Mouse (Mus musculus) stomach, embryonic 14.5 days (tissue): ENCODE measurements around the gene Plekhh2. TPM values are rescaled to one million over a fixed set of nuclear protein-coding genes. Genes with fewer than 3 reads are reported as not detected.

ENCODE experiments used
- ATAC-seq: fragments of 200-750 bp; cut with Nextera tagmentation; 2 replicates; pipeline ENCODE4 v1.8.0; 2017; ENCODE audit warnings: low read depth, moderate TSS enrichment; ENCODE audit not compliant: insufficient number of reproducible peaks, insufficient read depth, low FRiP score
- H3K27ac ChIP-seq: fragments of 300-500 bp; sonication (generic); 2 replicates; pipeline ENCODE4 v1.5.1; 2014; ENCODE audit warnings: mild to moderate bottlenecking, low read length, moderate library complexity, mixed read lengths
- H3K27me3 ChIP-seq: fragments of 300-500 bp; sonication (generic); 2 replicates; pipeline ENCODE4 v1.6.1; 2014; ENCODE audit warnings: low read length, control low read depth, mixed read lengths; ENCODE audit not compliant: control insufficient read depth, insufficient read depth
- H3K36me3 ChIP-seq: fragments of 300-500 bp; sonication (generic); 2 replicates; pipeline ENCODE4 v1.6.1; 2014; ENCODE audit warnings: mild to moderate bottlenecking, control low read depth, low read length, moderate library complexity, mixed read lengths; ENCODE audit not compliant: control insufficient read depth, insufficient read depth
- H3K4me1 ChIP-seq: fragments of 300-500 bp; sonication (generic); 2 replicates; pipeline ENCODE4 v1.6.1; 2014; ENCODE audit warnings: low read length, control low read depth, mixed read lengths; ENCODE audit not compliant: control insufficient read depth, insufficient read depth
- H3K4me2 ChIP-seq: fragments of 300-500 bp; sonication (generic); replicated peaks from 2 replicates; pipeline ENCODE4 v1.6.1; 2014; ENCODE audit warnings: low read depth, low read length, control low read depth
- H3K4me3 ChIP-seq: fragments of 300-500 bp; sonication (generic); 2 replicates; pipeline ENCODE4 v1.5.1; 2014; ENCODE audit warnings: low read depth, low read length, control low read depth
- H3K9ac ChIP-seq: fragments of 300-500 bp; sonication (generic); replicated peaks from 2 replicates; pipeline ENCODE4 v1.6.1; 2014; ENCODE audit warnings: low read depth, mild to moderate bottlenecking, control low read depth, low read length, moderate library complexity, mixed read lengths
- H3K9me3 ChIP-seq: fragments of 300-500 bp; sonication (generic); 2 replicates; pipeline ENCODE4 v1.6.1; 2016; ENCODE audit warnings: low read depth, low read length, control low read depth; ENCODE audit not compliant: control insufficient read depth
- WGBS: fragments of 180-500 bp; shearing (Covaris S2); extraction: QIAGEN DNeasy Blood & Tissue Kit; methylation state at CpG from one replicate; pipeline ENCODE4 v1.1.7; 2014; 5-methylcytosine and 5-hydroxymethylcytosine counted together
- polyA plus RNA-seq: library from polyadenylated mRNA; unstranded; fragments of >200 nt; fragmentation: Nextera tagmentation; extraction: Ambion mirVana; gene quantifications from 2 replicates; pipeline ENCODE4 v1.2.1, GENCODE M21; 2014

Gene Plekhh2
- polyA plus RNA-seq, 1 experiment from 2014 or later: 16.2 TPM

- H3K4me2 ChIP-seq: no peak overlapping the region
- peaks cover 12% of the 10 kb centered on the region for H3K4me1 ChIP-seq
- H3K27ac ChIP-seq: no peak overlapping the region
- no peak overlapping the region for H3K9ac ChIP-seq
- WGBS: 61% methylated on average over 2 of the region's 2 CpGs
- H3K9me3 ChIP-seq: no peaks in the 10 kb centered on the region
- H3K27me3 ChIP-seq: no peaks in the 10 kb centered on the region
- no peaks in the 10 kb centered on the region for H3K36me3 ChIP-seq
- H3K4me3 ChIP-seq: no peak overlapping the region
- no peak for ATAC-seq
Measured at GRCm38 (mm10) chr17:84646477-84646876, 134.8 kb downstream of the Plekhh2 start.

GRCm38 (mm10) chr17:84647630-84648029 lies 135.9 kb downstream of the Plekhh2 start:
- Histone ChIP-seq H3K9ac (no peak overlapping the region), H3K4me1 (peaks cover 12% of the 10 kb centered on the region), H3K4me2 (no peak overlapping the region)

GRCm38 (mm10) chr17:84650302-84651017 lies 138.8 kb downstream of the Plekhh2 start:
- H3K36me3 ChIP-seq: no peaks in the 10 kb centered on the region; the same call in 1 of the 2 replicates
- H3K27ac ChIP-seq: no peak overlapping the region
- 0 out of 2 replicates have a peak, but pooled peaks cover 5% of the 10 kb centered on the region for H3K4me1 ChIP-seq
- H3K9ac ChIP-seq: no peak overlapping the region
- H3K4me3 ChIP-seq: no peak overlapping the region
- H3K9me3 ChIP-seq: no peaks in the 10 kb centered on the region
- ATAC-seq: no peak
- H3K4me2 ChIP-seq: no peak overlapping the region
- H3K27me3 ChIP-seq: no peaks in the 10 kb centered on the region
- WGBS: 76% methylated on average over 9 of the region's 9 CpGs

More at GRCm38 (mm10) chr17:84647630-84648029, 135.9 kb downstream of the Plekhh2 start:
- H3K27me3 ChIP-seq: no peaks in the 10 kb centered on the region
- no peak overlapping the region for H3K27ac ChIP-seq
- 72% methylated on average over 4 of the region's 4 CpGs for WGBS
- H3K36me3 ChIP-seq: no peaks in the 10 kb centered on the region; the same call in 1 of the 2 replicates
- no peak overlapping the region for H3K4me3 ChIP-seq
- H3K9me3 ChIP-seq: no peaks in the 10 kb centered on the region
- ATAC-seq: no peak

- H3K4me2 ChIP-seq: no peak overlapping the region
- 85% methylated on average over 9 of the region's 9 CpGs for WGBS
- no peak for ATAC-seq
- H3K9ac ChIP-seq: no peak overlapping the region
- H3K4me3 ChIP-seq: no peak overlapping the region
- H3K27ac ChIP-seq: no peak overlapping the region
- H3K4me1 ChIP-seq: peaks cover 8% of the 10 kb centered on the region; the same call in 1 of the 2 replicates
- no peaks in the 10 kb centered on the region for H3K9me3 ChIP-seq
- no peaks in the 10 kb centered on the region; the same call in 1 of the 2 replicates for H3K36me3 ChIP-seq
- H3K27me3 ChIP-seq: no peaks in the 10 kb centered on the region
Measured at GRCm38 (mm10) chr17:84653544-84653943, 141.8 kb downstream of the Plekhh2 start.

- no peak overlapping the region for H3K9ac ChIP-seq
- H3K27me3 ChIP-seq: no peaks in the 10 kb centered on the region
- H3K4me3 ChIP-seq: no peak overlapping the region
- H3K36me3 ChIP-seq: no peaks in the 10 kb centered on the region; the same call in 1 of the 2 replicates
- no peak overlapping the region for H3K4me2 ChIP-seq
- H3K27ac ChIP-seq: no peak overlapping the region
- peaks cover 8% of the 10 kb centered on the region; the same call in 1 of the 2 replicates for H3K4me1 ChIP-seq
- no peak for ATAC-seq
- 61% methylated on average over 5 of the region's 5 CpGs for WGBS
- H3K9me3 ChIP-seq: no peaks in the 10 kb centered on the region
Measured at GRCm38 (mm10) chr17:84656205-84656604, 144.5 kb downstream of the Plekhh2 start.

GRCm38 (mm10) chr17:84656653-84657421 lies 145.1 kb downstream of the Plekhh2 start:
- Histone ChIP-seq H3K27ac (no peak overlapping the region), H3K4me3 (no peak overlapping the region), H3K9me3 (no peaks in the 10 kb centered on the region), H3K4me1 (peaks cover 8% of the 10 kb centered on the region; the same call in 1 of the 2 replicates), H3K9ac (no peak overlapping the region), H3K4me2 (no peak overlapping the region), H3K36me3 (no peaks in the 10 kb centered on the region; the same call in 1 of the 2 replicates), H3K27me3 (no peaks in the 10 kb centered on the region)
- 42% methylated on average over 19 of the region's 19 CpGs for WGBS
- no peak for ATAC-seq

GRCm38 (mm10) chr17:84657422-84657732 lies 145.7 kb downstream of the Plekhh2 start:
- no peak overlapping the region for H3K27ac ChIP-seq
- peaks cover 8% of the 10 kb centered on the region; the same call in 1 of the 2 replicates for H3K4me1 ChIP-seq
- no peak overlapping the region for H3K4me3 ChIP-seq
- H3K9ac ChIP-seq: no peak overlapping the region
- ATAC-seq: no peak
- H3K27me3 ChIP-seq: no peaks in the 10 kb centered on the region
- no peaks in the 10 kb centered on the region; the same call in 1 of the 2 replicates for H3K36me3 ChIP-seq
- no peaks in the 10 kb centered on the region for H3K9me3 ChIP-seq
- 42% methylated on average over 3 of the region's 3 CpGs for WGBS
- H3K4me2 ChIP-seq: no peak overlapping the region

GRCm38 (mm10) chr17:84657782-84658181 lies 146.1 kb downstream of the Plekhh2 start:
- no peaks in the 10 kb centered on the region for H3K36me3 ChIP-seq
- no peak overlapping the region for H3K27ac ChIP-seq
- no peak overlapping the region for H3K4me2 ChIP-seq
- no peaks in the 10 kb centered on the region for H3K9me3 ChIP-seq
- WGBS: 42% methylated on average over 7 of the region's 7 CpGs
- no peak overlapping the region for H3K4me3 ChIP-seq
- no peak overlapping the region for H3K9ac ChIP-seq
- H3K27me3 ChIP-seq: no peaks in the 10 kb centered on the region
- no peak; the same call in 1 of the 2 replicates for ATAC-seq
- peaks cover 8% of the 10 kb centered on the region; the same call in 1 of the 2 replicates for H3K4me1 ChIP-seq
